Mouse (Mus musculus): ENCODE data around the gene Gm20661. TPM values are rescaled to one million over a fixed set of nuclear protein-coding genes. Genes with fewer than 3 reads are reported as not detected.

Gm20661 gene
- total and polyA plus RNA-seq, 3 experiments = 0.35 to 0.85 TPM; not detected in 1

DNA sequence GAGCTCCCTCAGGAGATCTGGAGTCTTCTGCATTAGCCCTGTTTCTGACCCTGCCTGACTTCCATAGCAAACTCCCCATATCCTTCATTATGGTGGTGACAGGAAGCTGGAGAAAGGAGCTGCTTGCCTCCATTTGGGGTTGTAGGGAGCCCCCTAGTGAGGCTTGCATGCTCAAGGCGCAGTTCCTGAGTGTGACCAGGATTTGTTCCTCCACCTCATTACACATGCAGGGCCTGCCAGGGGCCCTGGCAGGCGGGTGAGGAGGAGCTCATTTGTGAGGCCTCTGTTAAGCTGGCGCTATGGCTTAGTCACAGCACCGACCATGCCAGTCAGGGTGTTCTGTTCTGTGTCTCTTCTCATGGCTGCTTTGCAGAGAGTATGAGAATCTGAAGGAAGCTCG, 21.0 kb upstream of the Gm20661 start:
- H3K36me3 ChIP-seq (ENCODE audit: control insufficient read depth in 1 of 2, insufficient read depth in 2 of 2, low read length in 2 of 2) = peaks cover 0 to 16% of the 10 kb centered on the region in 2 experiments; a peak in 2 of 4 replicates
- no peaks in the 10 kb centered on the region for H3K4me1 ChIP-seq (ENCODE audit: control insufficient read depth in 1 of 2, insufficient read depth in 2 of 2, low read length in 2 of 2)

GRCm38 (mm10) chr9:107962916-107963315, 19.9 kb upstream of the Gm20661 start:
- H3K9ac ChIP-seq (ENCODE audit: control insufficient read depth, low read depth, low read length, poor library complexity, severe bottlenecking) = no peak overlapping the region
- DNase-seq (ENCODE audit: low read depth, low spot score) = no peak
- H3K27me3 ChIP-seq (ENCODE audit: control insufficient read depth in 1 of 2, insufficient read depth in 2 of 2, low read length in 2 of 2) = no peaks in the 10 kb centered on the region
- peaks cover 0 to 18% of the 10 kb centered on the region in 2 experiments; a peak in 2 of 4 replicates for H3K36me3 ChIP-seq (ENCODE audit: control insufficient read depth in 1 of 2, insufficient read depth in 2 of 2, low read length in 2 of 2)
- no peaks in the 10 kb centered on the region for H3K4me1 ChIP-seq (ENCODE audit: control insufficient read depth in 1 of 2, insufficient read depth in 2 of 2, low read length in 2 of 2)
- H3K27ac ChIP-seq (ENCODE audit: control insufficient read depth, low read depth, low read length) = no peak overlapping the region
- H3K4me3 ChIP-seq (ENCODE audit: control insufficient read depth in 1 of 2, insufficient read depth in 1 of 2, low read depth in 2 of 2, low read length in 2 of 2) = no peak overlapping the region
- no peak for TF ChIP-seq SMC3 (IDR thresholded peaks at IDR 0.05; ENCODE audit: low read depth, low read length)
- TF ChIP-seq RAD21 (IDR thresholded peaks at IDR 0.05; ENCODE audit: low read depth, low read length) = no peak
- no peak for TF ChIP-seq KAT2A (conservative IDR thresholded peaks at IDR 0.05; ENCODE audit: low read depth, low read length)
- no peak for TF ChIP-seq UBTF (IDR thresholded peaks at IDR 0.05; ENCODE audit: borderline replicate concordance, insufficient read depth, low read depth, low read length)
- TF ChIP-seq HCFC1 (IDR thresholded peaks at IDR 0.05; ENCODE audit: low read depth, low read length) = no peak
- no peak for TF ChIP-seq POLR2AphosphoS2 (IDR thresholded peaks at IDR 0.05; ENCODE audit: low read length)
- TF ChIP-seq CHD2 (IDR thresholded peaks at IDR 0.05; ENCODE audit: low read length) = no peak
- no peak for TF ChIP-seq USF1 (IDR thresholded peaks at IDR 0.05; ENCODE audit: low read depth, low read length)
- no peaks in the 10 kb centered on the region for H3K9me3 ChIP-seq (replicated peaks; ENCODE audit: insufficient read depth, low read length)
- no peaks in the 10 kb centered on the region for H3K79me2 ChIP-seq (ENCODE audit: control insufficient read depth, insufficient read depth, low read length, poor library complexity)

More for the DNA sequence above, 21.0 kb upstream of the Gm20661 start:
- H3K4me3 ChIP-seq (ENCODE audit: control insufficient read depth in 1 of 2, insufficient read depth in 1 of 2, low read depth in 2 of 2, low read length in 2 of 2) = no peak overlapping the region
- no peak overlapping the region for H3K9ac ChIP-seq (ENCODE audit: control insufficient read depth, low read depth, low read length, poor library complexity, severe bottlenecking)
- TF ChIP-seq MYB (IDR thresholded peaks at IDR 0.05; ENCODE audit: low read depth, low read length) (no peak), ZKSCAN1 (IDR thresholded peaks at IDR 0.05; ENCODE audit: low read depth, low read length) (no peak), SMC3 (IDR thresholded peaks at IDR 0.05; ENCODE audit: low read depth, low read length) (peak; percentile 33), RAD21 (IDR thresholded peaks at IDR 0.05; ENCODE audit: low read depth, low read length) (peak; percentile 22), CTCF (IDR thresholded peaks at IDR 0.05 in 2 of 3, conservative IDR thresholded peaks at IDR 0.05 in 1 of 3; ENCODE audit: control insufficient read depth in 1 of 3, insufficient read depth in 1 of 3, low read depth in 2 of 3, low read length in 3 of 3, poor library complexity in 1 of 3, severe bottlenecking in 1 of 3) (peak in 2 of 3 experiments; percentile 39; a peak in 3 of 6 replicates), EP300 (IDR thresholded peaks at IDR 0.05; ENCODE audit: low read depth in 1 of 2, low read length in 2 of 2) (no peak)
- H3K27ac ChIP-seq (ENCODE audit: control insufficient read depth, low read depth, low read length) = no peak overlapping the region
- H3K9me3 ChIP-seq (replicated peaks; ENCODE audit: insufficient read depth, low read length) = no peaks in the 10 kb centered on the region
- H3K79me2 ChIP-seq (ENCODE audit: control insufficient read depth, insufficient read depth, low read length, poor library complexity) = no peaks in the 10 kb centered on the region
- H3K27me3 ChIP-seq (ENCODE audit: control insufficient read depth in 1 of 2, insufficient read depth in 2 of 2, low read length in 2 of 2) = no peaks in the 10 kb centered on the region
- DNase-seq (ENCODE audit: low read depth, low spot score) = no peak

- no peaks in the 10 kb centered on the region for H3K9me3 ChIP-seq (replicated peaks; ENCODE audit: insufficient read depth, low read length)
- H3K27me3 ChIP-seq (ENCODE audit: control insufficient read depth in 1 of 2, insufficient read depth in 2 of 2, low read length in 2 of 2) = no peaks in the 10 kb centered on the region
- no peak overlapping the region for H3K9ac ChIP-seq (ENCODE audit: control insufficient read depth, low read depth, low read length, poor library complexity, severe bottlenecking)
- H3K36me3 ChIP-seq (ENCODE audit: control insufficient read depth in 1 of 2, insufficient read depth in 2 of 2, low read length in 2 of 2) = peaks cover 0 to 12% of the 10 kb centered on the region in 2 experiments; a peak in 2 of 4 replicates
- DNase-seq (ENCODE audit: low read depth, low spot score) = peak; percentile 83
- no peak overlapping the region for H3K27ac ChIP-seq (ENCODE audit: control insufficient read depth, low read depth, low read length)
- H3K79me2 ChIP-seq (ENCODE audit: control insufficient read depth, insufficient read depth, low read length, poor library complexity) = no peaks in the 10 kb centered on the region
- H3K4me1 ChIP-seq (ENCODE audit: control insufficient read depth in 1 of 2, insufficient read depth in 2 of 2, low read length in 2 of 2) = no peaks in the 10 kb centered on the region
- H3K4me3 ChIP-seq (ENCODE audit: control insufficient read depth in 1 of 2, insufficient read depth in 1 of 2, low read depth in 2 of 2, low read length in 2 of 2) = no peak overlapping the region
- TF ChIP-seq POLR2A (IDR thresholded peaks at IDR 0.05; ENCODE audit: control insufficient read depth in 1 of 2, insufficient read depth in 1 of 2, low read depth in 1 of 2, low read length in 2 of 2, poor library complexity in 1 of 2) (no peak), JUND (IDR thresholded peaks at IDR 0.05; ENCODE audit: low read depth, low read length) (no peak), ZKSCAN1 (IDR thresholded peaks at IDR 0.05; ENCODE audit: low read depth, low read length) (no peak), USF1 (IDR thresholded peaks at IDR 0.05; ENCODE audit: low read depth, low read length) (no peak), CTCF (IDR thresholded peaks at IDR 0.05 in 2 of 3, conservative IDR thresholded peaks at IDR 0.05 in 1 of 3; ENCODE audit: control insufficient read depth in 1 of 3, insufficient read depth in 1 of 3, low read depth in 2 of 3, low read length in 3 of 3, poor library complexity in 1 of 3, severe bottlenecking in 1 of 3) (peak; percentile 94 to 96 (median 95)), USF2 (IDR thresholded peaks at IDR 0.05; ENCODE audit: borderline replicate concordance in 1 of 2, insufficient read depth in 1 of 2, low read depth in 1 of 2, low read length in 2 of 2) (no peak), TAL1 (IDR thresholded peaks at IDR 0.05; ENCODE audit: low read length) (no peak), ZC3H11A (IDR thresholded peaks at IDR 0.05; ENCODE audit: low read depth, low read length) (peak; percentile 98), MYC (IDR thresholded peaks at IDR 0.05; ENCODE audit: low read depth, low read length) (no peak), MYB (IDR thresholded peaks at IDR 0.05; ENCODE audit: low read depth, low read length) (no peak), MXI1 (IDR thresholded peaks at IDR 0.05; ENCODE audit: low read depth, low read length) (peak; percentile 48), GATA1 (IDR thresholded peaks at IDR 0.05; ENCODE audit: low read depth, low read length) (no peak), EP300 (IDR thresholded peaks at IDR 0.05; ENCODE audit: low read depth in 1 of 2, low read length in 2 of 2) (no peak), HCFC1 (IDR thresholded peaks at IDR 0.05; ENCODE audit: low read depth, low read length) (0 out of 2 replicates have a peak, but pooled peaks have one; percentile 26), RAD21 (IDR thresholded peaks at IDR 0.05; ENCODE audit: low read depth, low read length) (peak; percentile 96), SMC3 (IDR thresholded peaks at IDR 0.05; ENCODE audit: low read depth, low read length) (peak; percentile 97), E2F4 (IDR thresholded peaks at IDR 0.05; ENCODE audit: borderline replicate concordance, low read depth, low read length) (no peak), KAT2A (conservative IDR thresholded peaks at IDR 0.05; ENCODE audit: low read depth, low read length) (no peak), POLR2AphosphoS5 (IDR thresholded peaks at IDR 0.05; ENCODE audit: borderline replicate concordance, low read depth, low read length) (no peak), MEF2A (IDR thresholded peaks at IDR 0.05; ENCODE audit: extremely low read depth, insufficient replicate concordance, low read depth, low read length, poor library complexity, severe bottlenecking) (no peak)
Measured at GRCm38 (mm10) chr9:107963700-107964099, 19.2 kb upstream of the Gm20661 start.

All from MEL (cell line).